Mouse (Mus musculus): ENCODE results near the gene Agap2.

DNA sequence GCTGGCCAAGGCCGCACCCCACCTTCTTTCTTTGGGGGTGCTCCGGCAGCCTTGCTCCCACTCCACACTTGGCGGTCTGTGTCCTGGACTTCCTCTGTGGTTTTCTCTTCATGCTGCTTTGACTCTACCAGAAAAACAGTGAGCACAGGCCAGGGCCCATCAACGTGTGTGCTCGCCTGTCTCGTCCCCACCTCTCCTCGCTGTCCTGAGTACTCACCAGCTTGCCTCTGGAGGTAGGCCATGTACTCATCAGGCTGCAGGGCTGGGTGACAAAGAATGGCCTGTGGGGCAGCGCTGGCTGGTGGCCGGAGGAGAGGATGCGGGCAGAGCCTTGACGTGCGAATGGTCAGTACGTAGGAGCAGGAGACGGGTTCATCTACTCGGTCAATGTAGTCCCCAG is 24.8 kb downstream of the Agap2 start:
- TF ChIP-seq CTCF (IDR thresholded peaks at IDR 0.05) (no peak), EP300 (IDR thresholded peaks at IDR 0.05) (no peak)

Measured in lung, postnatal 0 days (tissue).